Mouse (Mus musculus): ENCODE results near the gene Aff3. TPM values are rescaled to one million over a fixed set of nuclear protein-coding genes. Genes with fewer than 3 reads are reported as not detected.

Gene Aff3
- polyA plus RNA-seq, 1 experiment from 2014 or later = 5.7 TPM

- H3K4me3 ChIP-seq = no peak overlapping the region
- H3K9ac ChIP-seq = no peak overlapping the region
- peaks cover 17% of the 10 kb centered on the region for H3K9me3 ChIP-seq (replicated peaks)
- H3K36me3 ChIP-seq = no peaks in the 10 kb centered on the region
- peaks cover 9% of the 10 kb centered on the region for H3K4me1 ChIP-seq (replicated peaks)
- H3K4me2 ChIP-seq = no peak overlapping the region
- H3K27ac ChIP-seq (ENCODE audit: poor library complexity, severe bottlenecking) = no peak overlapping the region
- WGBS = 79% methylated on average over 4 of the region's 4 CpGs
- ATAC-seq (ENCODE audit: insufficient number of reproducible peaks, low FRiP score) = no peak
- H3K27me3 ChIP-seq (replicated peaks) = no peaks in the 10 kb centered on the region
These were observed 435.9 kb downstream of the Aff3 start for GRCm38 (mm10) chr1:38228806-38229205.

- no peak overlapping the region for H3K27ac ChIP-seq (ENCODE audit: poor library complexity, severe bottlenecking)
- H3K9ac ChIP-seq = no peak overlapping the region
- H3K4me1 ChIP-seq (replicated peaks) = no peaks in the 10 kb centered on the region
- ATAC-seq (ENCODE audit: insufficient number of reproducible peaks, low FRiP score) = no peak
- no peaks in the 10 kb centered on the region for H3K36me3 ChIP-seq
- H3K4me3 ChIP-seq = no peak overlapping the region
- no peaks in the 10 kb centered on the region for H3K27me3 ChIP-seq (replicated peaks)
- H3K9me3 ChIP-seq (replicated peaks) = peaks cover 20% of the 10 kb centered on the region
- WGBS = 89% methylated on average over 3 of the region's 3 CpGs
- no peak overlapping the region for H3K4me2 ChIP-seq
These were observed 439.6 kb downstream of the Aff3 start for GRCm38 (mm10) chr1:38225166-38225565.

- 89% methylated on average over 1 of the region's 1 CpGs for WGBS
- Histone ChIP-seq H3K4me1 (replicated peaks) (no peaks in the 10 kb centered on the region), H3K36me3 (no peaks in the 10 kb centered on the region)
These were observed 442.6 kb downstream of the Aff3 start for GRCm38 (mm10) chr1:38222160-38222559.

GRCm38 (mm10) chr1:38221431-38221830 is 443.3 kb downstream of the Aff3 start:
- 71% methylated on average over 8 of the region's 8 CpGs for WGBS
- no peak for ATAC-seq (ENCODE audit: insufficient number of reproducible peaks, low FRiP score)
- Histone ChIP-seq H3K27me3 (replicated peaks) (no peaks in the 10 kb centered on the region), H3K36me3 (no peaks in the 10 kb centered on the region), H3K9me3 (replicated peaks) (peaks cover 20% of the 10 kb centered on the region), H3K4me2 (no peak overlapping the region), H3K4me1 (replicated peaks) (no peaks in the 10 kb centered on the region), H3K9ac (no peak overlapping the region), H3K4me3 (no peak overlapping the region), H3K27ac (ENCODE audit: poor library complexity, severe bottlenecking) (no peak overlapping the region)

More at GRCm38 (mm10) chr1:38222160-38222559, 442.6 kb downstream of the Aff3 start:
- no peak for ATAC-seq (ENCODE audit: insufficient number of reproducible peaks, low FRiP score)
- H3K27me3 ChIP-seq (replicated peaks) = no peaks in the 10 kb centered on the region
- no peak overlapping the region for H3K4me2 ChIP-seq
- no peak overlapping the region for H3K27ac ChIP-seq (ENCODE audit: poor library complexity, severe bottlenecking)
- H3K4me3 ChIP-seq = no peak overlapping the region
- no peak overlapping the region for H3K9ac ChIP-seq
- peaks cover 20% of the 10 kb centered on the region for H3K9me3 ChIP-seq (replicated peaks)

- H3K4me3 ChIP-seq = peak overlapping the region; percentile 17; the same call in 1 of the 2 replicates
These were observed 446.6 kb downstream of the Aff3 start for GRCm38 (mm10) chr1:38217912-38218795.

GRCm38 (mm10) chr1:38217098-38217497 is 447.7 kb downstream of the Aff3 start:
- Histone ChIP-seq H3K4me1 (replicated peaks) (peaks cover 7% of the 10 kb centered on the region; the same call in 1 of the 2 replicates), H3K9me3 (replicated peaks) (no peaks in the 10 kb centered on the region), H3K27ac (ENCODE audit: poor library complexity, severe bottlenecking) (no peak overlapping the region), H3K9ac (no peak overlapping the region), H3K27me3 (replicated peaks) (no peaks in the 10 kb centered on the region), H3K4me2 (no peak overlapping the region), H3K36me3 (no peaks in the 10 kb centered on the region), H3K4me3 (no peak overlapping the region)
- no peak for ATAC-seq (ENCODE audit: insufficient number of reproducible peaks, low FRiP score)
- 73% methylated on average over 5 of the region's 5 CpGs for WGBS

More at GRCm38 (mm10) chr1:38217912-38218795, 446.6 kb downstream of the Aff3 start:
- Histone ChIP-seq H3K27me3 (replicated peaks) (no peaks in the 10 kb centered on the region), H3K4me2 (peak overlapping the region; percentile 50), H3K9ac (peak overlapping the region; percentile 48; the same call in 1 of the 2 replicates), H3K36me3 (no peaks in the 10 kb centered on the region), H3K27ac (ENCODE audit: poor library complexity, severe bottlenecking) (no peak overlapping the region), H3K9me3 (replicated peaks) (no peaks in the 10 kb centered on the region), H3K4me1 (replicated peaks) (no peaks in the 10 kb centered on the region; the same call in 1 of the 2 replicates)
- ATAC-seq (ENCODE audit: insufficient number of reproducible peaks, low FRiP score) = no peak
- 63% methylated on average over 31 of the region's 31 CpGs for WGBS

- Histone ChIP-seq H3K9me3 (replicated peaks) (no peaks in the 10 kb centered on the region), H3K27ac (ENCODE audit: poor library complexity, severe bottlenecking) (no peak overlapping the region), H3K4me1 (replicated peaks) (peaks cover 7% of the 10 kb centered on the region; the same call in 1 of the 2 replicates), H3K36me3 (peaks cover 5% of the 10 kb centered on the region; the same call in 1 of the 2 replicates), H3K9ac (no peak overlapping the region), H3K4me3 (no peak overlapping the region), H3K27me3 (replicated peaks) (peaks cover 12% of the 10 kb centered on the region; the same call in 1 of the 2 replicates), H3K4me2 (no peak overlapping the region)
- WGBS = 51% methylated on average over 3 of the region's 3 CpGs
- no peak for ATAC-seq (ENCODE audit: insufficient number of reproducible peaks, low FRiP score)
These were observed 451.4 kb downstream of the Aff3 start for GRCm38 (mm10) chr1:38213377-38213776.

GRCm38 (mm10) chr1:38212386-38212785 is 452.4 kb downstream of the Aff3 start:
- H3K36me3 ChIP-seq = peaks cover 5% of the 10 kb centered on the region; the same call in 1 of the 2 replicates
- 48% methylated on average over 5 of the region's 5 CpGs for WGBS

GRCm38 (mm10) chr1:38202475-38203183 is 462.1 kb downstream of the Aff3 start:
- H3K27ac ChIP-seq (ENCODE audit: poor library complexity, severe bottlenecking) = no peak overlapping the region
- H3K9me3 ChIP-seq (replicated peaks) = no peaks in the 10 kb centered on the region
- ATAC-seq (ENCODE audit: insufficient number of reproducible peaks, low FRiP score) = no peak
- WGBS = 74% methylated on average over 10 of the region's 10 CpGs
- H3K4me3 ChIP-seq = no peak overlapping the region
- no peaks in the 10 kb centered on the region for H3K27me3 ChIP-seq (replicated peaks)
- H3K9ac ChIP-seq = no peak overlapping the region
- H3K4me1 ChIP-seq (replicated peaks) = peaks cover 15% of the 10 kb centered on the region
- H3K36me3 ChIP-seq = no peaks in the 10 kb centered on the region
- no peak overlapping the region for H3K4me2 ChIP-seq

More at GRCm38 (mm10) chr1:38212386-38212785, 452.4 kb downstream of the Aff3 start:
- Histone ChIP-seq H3K4me3 (no peak overlapping the region), H3K4me1 (replicated peaks) (peaks cover 7% of the 10 kb centered on the region; the same call in 1 of the 2 replicates), H3K9me3 (replicated peaks) (no peaks in the 10 kb centered on the region), H3K4me2 (no peak overlapping the region), H3K9ac (no peak overlapping the region), H3K27me3 (replicated peaks) (peaks cover 12% of the 10 kb centered on the region; the same call in 1 of the 2 replicates), H3K27ac (ENCODE audit: poor library complexity, severe bottlenecking) (no peak overlapping the region)
- no peak for ATAC-seq (ENCODE audit: insufficient number of reproducible peaks, low FRiP score)

- H3K9ac ChIP-seq = no peak overlapping the region
- H3K4me1 ChIP-seq (replicated peaks) = peaks cover 15% of the 10 kb centered on the region
- no peaks in the 10 kb centered on the region for H3K27me3 ChIP-seq (replicated peaks)
- no peak overlapping the region for H3K4me2 ChIP-seq
- WGBS = 83% methylated on average over 3 of the region's 3 CpGs
- H3K9me3 ChIP-seq (replicated peaks) = no peaks in the 10 kb centered on the region
- H3K4me3 ChIP-seq = no peak overlapping the region
- no peak overlapping the region for H3K27ac ChIP-seq (ENCODE audit: poor library complexity, severe bottlenecking)
- no peak for ATAC-seq (ENCODE audit: insufficient number of reproducible peaks, low FRiP score)
- no peaks in the 10 kb centered on the region for H3K36me3 ChIP-seq
These were observed 463.0 kb downstream of the Aff3 start for GRCm38 (mm10) chr1:38201796-38202195.
